Mouse (Mus musculus): ENCODE measurements around the gene Irs2. TPM values are rescaled to one million over a fixed set of nuclear protein-coding genes. Genes with fewer than 3 reads are reported as not detected.

The Irs2 gene
- total and polyA plus RNA-seq, 3 experiments = 4.5 to 19.0 (median 13.5) TPM

- TF ChIP-seq EP300 (IDR thresholded peaks at IDR 0.05; ENCODE audit: insufficient read depth, low read depth, low read length) = no peak
- no peak for TF ChIP-seq POLR2A (IDR thresholded peaks at IDR 0.05; ENCODE audit: insufficient read depth, low read depth, low read length)
- TF ChIP-seq CTCF (IDR thresholded peaks at IDR 0.05) = no peak
- no peak overlapping the region for H3K4me3 ChIP-seq
- H3K4me1 ChIP-seq (ENCODE audit: control insufficient read depth, insufficient read depth, low read length) = peaks cover 2% of the 10 kb centered on the region
- H3K27me3 ChIP-seq (ENCODE audit: control insufficient read depth, insufficient read depth, low read length) = no peaks in the 10 kb centered on the region
- H3K36me3 ChIP-seq (ENCODE audit: control insufficient read depth, insufficient read depth, low read length) = no peaks in the 10 kb centered on the region
- intact Hi-C loops (cut with DNase I) = loop anchor here (1.0 to 5.0 kb wide), 4 partner anchors 70 to 438 kb away; no protein-coding TSS in a partner anchor
- no peak for DNase-seq
- peak overlapping the region; percentile 36 for H3K27ac ChIP-seq
- 66% methylated on average over 3 of the region's 3 CpGs for WGBS
- no peak overlapping the region for H3K9ac ChIP-seq (ENCODE audit: low read depth, low read length)
- no peaks in the 10 kb centered on the region for H3K79me2 ChIP-seq (replicated peaks; ENCODE audit: control insufficient read depth, insufficient read depth, low read length)
Observed at GRCm38 (mm10) chr8:11011787-11012485, 3.7 kb upstream of the Irs2 start.

GRCm38 (mm10) chr8:11010913-11011605 is 2.8 kb upstream of the Irs2 start:
- TF ChIP-seq EP300 (IDR thresholded peaks at IDR 0.05; ENCODE audit: insufficient read depth, low read depth, low read length) = no peak
- no peak for TF ChIP-seq POLR2A (IDR thresholded peaks at IDR 0.05; ENCODE audit: insufficient read depth, low read depth, low read length)
- H3K27me3 ChIP-seq (ENCODE audit: control insufficient read depth, insufficient read depth, low read length) = no peaks in the 10 kb centered on the region
- no peak overlapping the region for H3K4me3 ChIP-seq
- H3K27ac ChIP-seq = peak overlapping the region; percentile 52
- 16% methylated on average over 11 of the region's 11 CpGs for WGBS
- intact Hi-C loops (cut with DNase I) = loop anchor here (2.0 to 5.0 kb wide), 3 partner anchors 71 to 176 kb away; no protein-coding TSS in a partner anchor
- peaks cover 5% of the 10 kb centered on the region for H3K4me1 ChIP-seq (ENCODE audit: control insufficient read depth, insufficient read depth, low read length)
- no peaks in the 10 kb centered on the region for H3K36me3 ChIP-seq (ENCODE audit: control insufficient read depth, insufficient read depth, low read length)
- DNase-seq = peak in 1 of 2 experiments; percentile 27
- H3K9ac ChIP-seq (ENCODE audit: low read depth, low read length) = no peak overlapping the region
- H3K79me2 ChIP-seq (replicated peaks; ENCODE audit: control insufficient read depth, insufficient read depth, low read length) = 0 out of 2 replicates have a peak, but pooled peaks cover 2% of the 10 kb centered on the region

DNA sequence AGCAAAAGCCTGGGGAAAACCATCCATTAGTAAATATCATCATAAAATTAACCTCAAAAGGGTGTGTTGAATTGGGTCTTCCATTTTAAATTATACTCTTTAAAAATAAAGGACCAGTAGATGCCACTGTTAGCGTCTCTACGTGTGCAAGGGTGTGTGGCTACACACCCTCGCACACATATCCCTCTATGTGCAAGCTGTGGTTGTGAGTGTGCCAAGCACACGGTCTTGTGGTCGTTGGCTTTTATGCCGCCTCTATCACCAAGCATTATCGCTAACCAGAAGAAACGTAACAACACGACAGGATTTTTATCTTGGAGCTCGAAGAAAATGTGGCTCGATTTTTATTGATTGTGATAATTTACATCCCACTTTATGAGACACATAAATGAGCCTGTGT is 2.1 kb upstream of the Irs2 start:
- Histone ChIP-seq H3K9ac (ENCODE audit: low read depth, low read length) (no peak overlapping the region), H3K4me1 (ENCODE audit: control insufficient read depth, insufficient read depth, low read length) (peaks cover 5% of the 10 kb centered on the region), H3K4me3 (no peak overlapping the region), H3K27ac (no peak overlapping the region; the same call in 1 of the 2 replicates), H3K79me2 (replicated peaks; ENCODE audit: control insufficient read depth, insufficient read depth, low read length) (0 out of 2 replicates have a peak, but pooled peaks cover 2% of the 10 kb centered on the region), H3K27me3 (ENCODE audit: control insufficient read depth, insufficient read depth, low read length) (no peaks in the 10 kb centered on the region), H3K36me3 (ENCODE audit: control insufficient read depth, insufficient read depth, low read length) (no peaks in the 10 kb centered on the region)
- intact Hi-C loops (cut with DNase I) = loop anchor here (2.0 to 5.0 kb wide), 3 partner anchors 72 to 177 kb away; no protein-coding TSS in a partner anchor
- no peak for TF ChIP-seq POLR2A (IDR thresholded peaks at IDR 0.05; ENCODE audit: insufficient read depth, low read depth, low read length)
- no peak for TF ChIP-seq CTCF (IDR thresholded peaks at IDR 0.05)
- TF ChIP-seq EP300 (IDR thresholded peaks at IDR 0.05; ENCODE audit: insufficient read depth, low read depth, low read length) = no peak
- no peak for DNase-seq
- 52% methylated on average over 11 of the region's 11 CpGs for WGBS

DNA sequence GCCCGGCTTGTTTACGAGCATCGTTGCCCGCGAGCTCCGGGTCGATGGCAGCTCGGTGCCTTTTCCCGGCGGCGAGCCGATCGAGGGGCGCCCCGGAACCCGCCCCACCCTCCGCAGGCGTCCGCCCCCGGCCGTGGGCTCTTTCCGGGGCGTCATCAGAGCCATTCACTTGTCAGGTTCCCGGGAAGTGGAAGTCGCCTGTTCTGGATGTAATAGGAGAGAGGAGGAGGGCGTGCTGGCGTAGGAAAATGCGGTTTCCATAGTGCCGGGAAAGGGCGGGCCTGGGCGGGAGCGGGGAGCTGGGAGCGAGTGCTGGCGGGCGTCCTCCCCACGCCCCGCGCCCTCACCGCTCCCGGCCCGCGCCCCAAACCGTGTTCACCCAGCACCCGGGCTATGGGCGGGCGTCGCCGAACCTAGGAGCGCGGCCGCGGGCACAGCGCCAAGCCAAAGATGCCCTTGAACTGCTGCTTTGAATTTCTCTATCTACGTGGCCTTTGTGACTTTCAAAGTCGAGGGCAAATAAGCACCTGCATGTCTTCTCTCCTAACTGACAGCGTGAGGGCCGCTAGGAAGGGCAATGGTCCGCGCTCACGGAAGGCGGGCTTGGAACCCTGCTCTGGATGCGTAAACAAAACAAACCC is 1.3 kb upstream of the Irs2 start:
- Histone ChIP-seq H3K36me3 (ENCODE audit: control insufficient read depth, insufficient read depth, low read length) (no peaks in the 10 kb centered on the region), H3K27me3 (ENCODE audit: control insufficient read depth, insufficient read depth, low read length) (no peaks in the 10 kb centered on the region), H3K79me2 (replicated peaks; ENCODE audit: control insufficient read depth, insufficient read depth, low read length) (0 out of 2 replicates have a peak, but pooled peaks cover 2% of the 10 kb centered on the region), H3K27ac (peak overlapping the region; percentile 98), H3K4me1 (ENCODE audit: control insufficient read depth, insufficient read depth, low read length) (peaks cover 5% of the 10 kb centered on the region), H3K9ac (ENCODE audit: low read depth, low read length) (peak overlapping the region; percentile 94), H3K4me3 (peak overlapping the region; percentile 78)
- 2% methylated on average over 58 of the region's 62 CpGs for WGBS
- intact Hi-C loops (cut with DNase I) = loop anchor here (2.0 to 5.0 kb wide), 6 partner anchors 73 to 357 kb away; no protein-coding TSS in a partner anchor
- TF ChIP-seq EP300 (IDR thresholded peaks at IDR 0.05; ENCODE audit: insufficient read depth, low read depth, low read length) (no peak), CTCF (IDR thresholded peaks at IDR 0.05) (no peak), POLR2A (IDR thresholded peaks at IDR 0.05; ENCODE audit: insufficient read depth, low read depth, low read length) (no peak)
- DNase-seq = peak; percentile 78 to 80

GRCm38 (mm10) chr8:11008842-11009420 is 673 bp upstream of the Irs2 start:
- peak overlapping the region; percentile 78 for H3K4me3 ChIP-seq
- DNase-seq = peak; percentile 95 to 97
- no peaks in the 10 kb centered on the region for H3K36me3 ChIP-seq (ENCODE audit: control insufficient read depth, insufficient read depth, low read length)
- no peaks in the 10 kb centered on the region for H3K27me3 ChIP-seq (ENCODE audit: control insufficient read depth, insufficient read depth, low read length)
- 0 out of 2 replicates have a peak, but pooled peaks cover 2% of the 10 kb centered on the region for H3K79me2 ChIP-seq (replicated peaks; ENCODE audit: control insufficient read depth, insufficient read depth, low read length)
- intact Hi-C loops (cut with DNase I) = loop anchor here (5.0 kb wide), 3 partner anchors 127 to 357 kb away; no protein-coding TSS in a partner anchor
- TF ChIP-seq EP300 (IDR thresholded peaks at IDR 0.05; ENCODE audit: insufficient read depth, low read depth, low read length) (peak; percentile 75; the same call in 1 of the 2 replicates), CTCF (IDR thresholded peaks at IDR 0.05) (no peak), POLR2A (IDR thresholded peaks at IDR 0.05; ENCODE audit: insufficient read depth, low read depth, low read length) (peak; percentile 99)
- H3K4me1 ChIP-seq (ENCODE audit: control insufficient read depth, insufficient read depth, low read length) = peaks cover 7% of the 10 kb centered on the region
- peak overlapping the region; percentile 98 for H3K9ac ChIP-seq (ENCODE audit: low read depth, low read length)
- peak overlapping the region; percentile 98 for H3K27ac ChIP-seq
- under 1% methylated on average over 43 of the region's 73 CpGs for WGBS

Data from heart, adult 2 months (tissue).